Mouse (Mus musculus): ENCODE data around the gene Cog2.
A peak's percentile ranks its signal among the peaks of the same experiment; 100 is the strongest.

Gene Cog2

GRCm38 (mm10) chr8:124520249-124521080 lies at the start of gene Cog2:
Gene Cog2, plus strand, starts transcription at chr8:124520767.
- DNase-seq = peak; percentile 94

DNA sequence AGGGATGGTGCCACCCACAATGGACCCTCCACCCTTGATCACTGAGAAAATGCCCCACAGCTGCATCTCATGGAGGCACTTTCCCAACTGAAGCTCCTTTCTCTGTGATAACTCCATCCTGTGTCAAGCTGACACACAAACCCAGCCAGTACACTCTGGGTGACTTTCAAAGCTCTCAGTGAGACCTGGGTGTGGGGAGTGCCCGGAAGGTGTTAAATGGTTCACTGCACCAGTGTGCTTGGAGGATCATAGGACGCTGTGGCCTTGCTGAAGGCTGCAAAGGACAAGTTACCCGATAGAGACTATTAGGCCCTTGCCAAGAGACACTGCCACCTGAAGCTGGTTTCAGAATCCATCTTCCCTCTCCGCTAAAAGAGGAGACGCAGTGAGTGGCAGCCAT lies 44.9 kb upstream of the Cog2 start:
- no peak for DNase-seq

GRCm38 (mm10) chr8:124476701-124477100 lies 43.9 kb upstream of the Cog2 start:
- DNase-seq = no peak

- no peak for DNase-seq
Observed at GRCm38 (mm10) chr8:124479251-124479650, 41.3 kb upstream of the Cog2 start.

GRCm38 (mm10) chr8:124480321-124480720 lies 40.2 kb upstream of the Cog2 start:
- DNase-seq = no peak

GRCm38 (mm10) chr8:124482790-124483189 lies 37.8 kb upstream of the Cog2 start:
- no peak for DNase-seq

- no peak for DNase-seq
Observed at GRCm38 (mm10) chr8:124483356-124484115, 37.0 kb upstream of the Cog2 start.

DNA sequence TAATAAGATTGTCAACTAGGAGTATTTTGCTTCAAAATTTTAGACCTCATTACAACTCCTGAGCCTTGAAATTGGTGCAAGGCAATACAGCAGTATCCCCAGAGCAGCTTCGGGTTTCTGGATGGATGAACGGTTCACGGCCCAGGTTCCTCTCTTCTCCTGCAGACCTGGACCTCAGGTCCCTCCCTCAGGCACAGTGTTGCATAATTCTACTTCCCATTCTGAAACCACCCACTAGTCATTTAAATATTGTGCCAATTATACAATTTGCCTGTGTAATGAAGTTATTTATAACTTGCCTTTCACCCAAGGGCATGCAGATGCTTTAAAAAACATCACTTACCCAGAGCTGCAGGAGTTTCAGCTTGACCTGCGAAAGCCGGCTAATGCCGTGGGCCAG lies 31.3 kb upstream of the Cog2 start:
- peak; percentile 12 for DNase-seq

GRCm38 (mm10) chr8:124489786-124490185 lies 30.8 kb upstream of the Cog2 start:
- no peak for DNase-seq

- peak; percentile 84 for DNase-seq
Observed at GRCm38 (mm10) chr8:124494397-124494796, 26.2 kb upstream of the Cog2 start.

DNA sequence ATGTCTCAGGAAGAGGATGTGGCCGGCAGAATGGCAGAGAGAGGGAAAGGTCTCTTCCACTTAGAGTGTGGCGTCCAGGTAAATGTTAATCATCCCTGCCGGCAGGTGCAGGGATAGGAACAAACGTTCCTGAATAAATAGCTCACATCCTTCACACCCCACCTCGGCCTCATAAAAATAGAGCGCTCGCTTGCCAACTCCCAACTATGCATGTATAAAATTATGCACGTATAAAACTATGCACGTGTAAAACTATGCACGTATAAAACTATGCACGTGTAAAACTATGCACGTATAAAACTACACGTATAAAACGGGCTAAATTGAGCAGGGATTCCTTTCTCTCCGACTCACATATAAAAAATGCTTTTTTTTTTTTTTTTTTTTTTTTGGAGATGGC lies 25.6 kb upstream of the Cog2 start:
- no peak for DNase-seq

GRCm38 (mm10) chr8:124495676-124496075 lies 24.9 kb upstream of the Cog2 start:
- DNase-seq = no peak

DNA sequence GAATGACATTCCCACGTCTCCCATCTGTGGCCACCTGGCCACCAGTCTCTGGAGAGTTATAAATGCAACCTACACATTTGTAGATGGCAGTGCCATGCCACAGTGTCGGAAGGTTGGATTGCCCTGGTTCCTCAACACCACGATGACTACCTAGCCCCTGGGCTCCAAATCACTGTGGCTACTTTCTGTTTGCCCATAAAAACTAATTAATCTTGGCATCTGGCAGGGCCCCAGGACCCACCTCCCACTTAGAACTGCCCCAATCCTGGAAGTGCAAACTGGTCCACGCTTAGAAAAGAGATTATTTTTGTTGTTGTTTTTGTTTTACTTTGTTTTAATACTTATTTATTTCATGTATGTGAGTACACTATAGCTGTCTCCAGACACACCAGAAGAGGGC lies 24.3 kb upstream of the Cog2 start:
- DNase-seq = no peak

- no peak for DNase-seq
Observed at GRCm38 (mm10) chr8:124496871-124497270, 23.7 kb upstream of the Cog2 start.

DNA sequence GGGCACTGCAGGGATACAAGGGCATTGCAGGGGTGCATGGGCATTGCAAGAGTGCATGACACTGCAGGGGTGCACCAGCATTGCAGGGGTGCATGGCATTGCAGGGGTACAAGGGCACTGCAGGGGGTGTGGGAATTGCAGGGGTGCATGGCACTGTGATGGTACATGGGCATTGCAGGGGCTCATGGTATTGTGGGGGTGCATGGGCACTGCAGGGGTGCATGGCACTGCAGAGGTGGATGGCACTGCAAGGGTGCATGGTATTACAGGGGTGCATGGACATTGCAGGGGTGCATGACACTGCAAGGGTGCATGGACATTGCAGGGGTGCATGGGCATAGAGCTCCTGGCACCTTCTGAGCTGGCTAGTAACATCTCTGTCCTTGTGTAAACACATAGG lies 22.2 kb upstream of the Cog2 start:
- DNase-seq = no peak

- DNase-seq = no peak
Observed at GRCm38 (mm10) chr8:124499236-124499937, 21.2 kb upstream of the Cog2 start.

DNA sequence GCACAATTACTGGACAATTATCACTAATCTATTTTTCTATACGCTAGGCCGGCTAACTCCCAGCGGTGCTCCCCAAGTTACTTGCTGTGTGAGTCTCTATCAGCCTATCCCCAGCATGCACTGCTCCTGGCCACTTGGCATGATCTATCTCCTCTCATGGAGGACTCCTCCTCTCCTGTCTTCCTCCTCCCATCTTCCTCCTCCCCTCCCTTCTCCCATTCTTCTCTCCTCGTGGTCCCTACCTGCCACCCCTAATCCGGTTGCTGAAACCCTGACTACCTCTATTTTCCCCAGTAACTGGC lies 20.7 kb upstream of the Cog2 start:
- no peak for DNase-seq

GRCm38 (mm10) chr8:124505626-124506025 lies 14.9 kb upstream of the Cog2 start:
- DNase-seq = no peak

DNA sequence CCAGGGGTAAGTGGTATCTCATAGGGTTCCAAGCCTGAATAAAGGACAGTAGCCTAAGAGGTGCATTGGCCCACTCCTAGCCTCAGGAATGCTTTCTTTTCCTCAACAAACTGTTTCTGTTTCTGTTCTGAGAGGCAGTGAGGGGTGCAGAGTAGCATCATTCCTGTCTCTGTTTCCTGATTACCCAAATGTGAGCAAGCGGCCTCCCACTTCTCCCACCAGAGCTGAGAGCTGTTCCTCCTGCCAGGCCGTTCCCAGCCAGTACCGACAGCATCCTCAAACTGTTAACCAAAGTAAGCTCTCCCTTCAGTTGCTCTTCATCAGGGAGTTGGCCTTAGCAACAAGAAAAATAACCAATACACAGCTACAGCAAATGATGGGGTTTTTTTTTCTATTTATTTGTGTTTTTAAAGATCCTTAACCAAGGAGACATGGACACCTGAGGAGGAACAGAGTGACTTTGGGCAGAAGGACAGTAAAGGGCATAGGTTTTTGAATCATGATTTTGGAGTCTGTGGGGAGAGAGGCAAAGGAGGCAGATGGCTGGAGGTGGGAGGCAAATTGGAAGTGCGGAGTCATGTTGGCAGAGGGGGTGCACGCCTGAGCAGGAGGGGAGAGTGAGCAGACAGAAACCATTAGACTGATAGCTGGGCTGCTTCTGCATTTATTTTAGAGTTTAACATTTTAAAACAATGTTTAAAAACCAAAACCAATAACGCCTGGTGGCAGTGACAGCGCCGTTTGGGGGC lies 12.8 kb upstream of the Cog2 start:
- DNase-seq = no peak

DNA sequence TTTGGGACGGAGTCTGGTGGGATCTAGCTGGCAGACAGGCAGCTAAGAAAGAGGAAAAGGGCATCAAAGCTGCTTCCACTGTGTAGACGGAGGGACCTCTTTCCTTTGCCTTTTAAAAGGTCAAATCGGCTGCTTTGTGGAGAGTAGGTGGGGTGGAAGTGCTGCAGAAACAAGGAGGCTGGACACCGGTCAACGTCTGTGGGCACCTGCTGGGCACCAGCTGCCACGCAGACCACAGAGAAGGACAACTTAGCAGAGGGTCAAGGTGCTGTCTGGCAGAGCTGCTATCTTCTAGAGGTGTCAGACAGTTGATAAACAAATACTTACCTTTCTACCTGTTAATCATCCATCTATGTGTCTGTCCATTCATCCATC lies 12.3 kb upstream of the Cog2 start:
- no peak for DNase-seq

DNA sequence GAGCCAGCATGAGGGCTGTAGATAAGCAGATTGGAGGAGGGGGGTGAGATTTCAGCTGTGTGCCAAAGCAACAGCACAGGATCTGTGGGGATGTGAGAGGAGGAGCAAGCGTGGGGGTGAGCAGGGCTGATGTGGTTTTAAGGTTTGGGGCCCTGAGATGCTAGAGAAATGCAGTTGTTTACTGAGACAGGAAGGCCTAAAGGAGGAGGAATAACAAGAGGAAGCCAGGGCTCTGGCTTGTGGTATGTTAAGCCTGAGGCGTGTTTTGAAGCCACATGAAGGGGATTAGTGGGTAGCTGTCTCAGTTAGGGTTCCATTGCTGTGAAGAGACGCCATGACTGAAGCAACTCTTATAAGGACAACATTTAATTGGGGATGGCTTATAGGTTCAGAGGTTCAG lies 11.4 kb upstream of the Cog2 start:
- DNase-seq = no peak

DNA sequence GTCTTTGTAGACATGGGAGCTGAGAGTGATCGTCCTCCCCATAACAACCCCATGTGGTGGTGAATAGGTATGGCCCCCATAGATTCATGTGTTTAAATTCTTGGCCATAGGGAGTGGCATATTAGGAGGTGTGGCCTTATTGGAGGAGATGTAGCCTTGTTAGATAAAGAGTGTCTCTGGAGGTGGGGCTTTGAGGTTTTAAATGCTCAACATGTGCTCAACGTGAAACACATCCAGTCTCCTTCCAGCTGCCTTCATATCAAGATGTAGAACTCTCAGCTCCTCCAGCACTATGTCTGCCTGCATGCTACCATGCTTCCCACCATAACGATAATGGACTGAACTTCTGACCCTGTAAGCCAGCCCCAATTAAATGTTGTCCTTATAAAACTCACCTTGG lies 4.5 kb upstream of the Cog2 start:
- no peak for DNase-seq

DNA sequence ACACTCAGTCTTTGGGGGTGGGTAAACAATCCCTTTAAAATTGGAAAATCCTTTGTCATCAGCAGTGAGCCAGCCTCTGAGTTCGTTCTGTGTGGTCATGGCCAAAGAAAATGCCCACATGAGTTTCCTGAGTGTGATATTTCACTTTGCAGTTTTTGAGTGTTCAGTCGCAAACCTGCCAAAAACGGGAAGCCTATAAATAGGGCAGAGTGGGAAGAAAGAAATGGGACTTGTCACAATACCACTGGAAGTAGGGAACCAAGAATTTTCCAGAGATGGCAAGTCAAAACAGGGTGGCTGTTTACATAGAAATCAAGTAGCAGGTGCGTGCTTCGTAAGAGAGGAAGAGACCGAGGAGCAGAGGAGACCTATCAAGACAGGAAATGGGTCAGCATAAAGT lies 4.0 kb upstream of the Cog2 start:
- no peak for DNase-seq

All from kidney, postnatal 14 days (tissue).